Mouse (Mus musculus) brain, embryonic 14.5 days (tissue): ENCODE measurements around the gene Hrasls5.

Experiments used
- CTCF ChIP-seq: fragments of 200-500 bp; IDR thresholded peaks from 2 replicates; pipeline ENCODE4 v1.5.1; 2012; ENCODE audit warnings: inconsistent platforms, mild to moderate bottlenecking, moderate library complexity, borderline replicate concordance; ENCODE audit not compliant: insufficient read depth, insufficient read length; ENCODE audit errors: extremely low read depth
- POLR2A ChIP-seq: fragments of 200-500 bp; IDR thresholded peaks from 2 replicates; pipeline ENCODE4 v1.6.1; 2012; ENCODE audit warnings: mild to moderate bottlenecking, inconsistent platforms, borderline replicate concordance; ENCODE audit not compliant: poor library complexity, insufficient read depth, insufficient read length, severe bottlenecking; ENCODE audit errors: extremely low read depth

DNA sequence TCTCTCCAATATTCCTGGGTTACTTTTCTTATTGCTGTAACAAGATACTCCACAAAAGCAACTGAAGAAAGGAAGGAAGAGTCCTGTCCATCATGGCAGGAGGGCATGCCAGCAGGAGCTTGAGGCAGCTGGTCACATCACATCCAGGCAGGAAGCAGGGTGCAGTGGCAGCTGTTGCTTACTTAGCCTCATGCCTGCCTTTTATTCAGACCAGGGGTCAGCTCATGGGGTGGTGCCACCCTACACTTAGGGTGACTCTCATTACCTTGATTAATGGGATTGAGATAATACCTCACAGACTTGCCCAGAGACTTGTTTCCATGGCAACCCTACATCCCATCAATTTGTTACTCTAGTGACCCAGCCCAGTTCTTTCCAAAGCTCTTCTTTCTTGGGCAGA is 7.3 kb upstream of the Hrasls5 start:
- TF ChIP-seq POLR2A (no peak), CTCF (no peak)
